Mouse (Mus musculus): ENCODE measurements around the gene Myl4.

GRCm38 (mm10) chr11:104631306-104631705 lies 80.8 kb downstream of the Myl4 start:
- TF ChIP-seq CTCF (IDR thresholded peaks at IDR 0.05) (no peak), POLR2A (IDR thresholded peaks at IDR 0.05; ENCODE audit: insufficient read depth, low read depth, low read length) (no peak)
